Mouse (Mus musculus) bone marrow macrophage, adult 2 months (primary cell): ENCODE measurements around the gene 2210408I21Rik. TPM values are rescaled to one million over a fixed set of nuclear protein-coding genes. Genes with fewer than 3 reads are reported as not detected.

Source experiments
- H3K27ac ChIP-seq: 2 replicates; pipeline ENCODE4 v1.5.1; 2012; ENCODE audit warnings: low read depth, low read length; ENCODE audit not compliant: insufficient read depth
- H3K4me1 ChIP-seq: 2 replicates; pipeline ENCODE4 v1.6.1; 2012; ENCODE audit warnings: low read length; ENCODE audit not compliant: control insufficient read depth, insufficient read depth
- H3K4me3 ChIP-seq: 2 replicates; pipeline ENCODE4 v1.5.1; 2012; ENCODE audit warnings: mild to moderate bottlenecking, low read length, moderate library complexity; ENCODE audit not compliant: insufficient read depth
- CTCF ChIP-seq: IDR thresholded peaks from 2 replicates; pipeline ENCODE4 v1.5.1; 2012; ENCODE audit warnings: low read depth, mild to moderate bottlenecking, low read length, moderate library complexity
- POLR2A ChIP-seq: IDR thresholded peaks from 2 replicates; pipeline ENCODE4 v1.6.1; 2012; ENCODE audit warnings: mild to moderate bottlenecking, low read depth, low read length, borderline replicate concordance
- polyA plus RNA-seq: library from polyadenylated mRNA; stranded (reverse); fragments of >200 nt; gene quantifications from 2 replicates; pipeline ENCODE4 v1.2.4, GENCODE M21; 2012; ENCODE audit not compliant: missing spikeins, insufficient read depth, insufficient read length

Gene 2210408I21Rik
- polyA plus RNA-seq, 1 experiment = 2.8 TPM

DNA sequence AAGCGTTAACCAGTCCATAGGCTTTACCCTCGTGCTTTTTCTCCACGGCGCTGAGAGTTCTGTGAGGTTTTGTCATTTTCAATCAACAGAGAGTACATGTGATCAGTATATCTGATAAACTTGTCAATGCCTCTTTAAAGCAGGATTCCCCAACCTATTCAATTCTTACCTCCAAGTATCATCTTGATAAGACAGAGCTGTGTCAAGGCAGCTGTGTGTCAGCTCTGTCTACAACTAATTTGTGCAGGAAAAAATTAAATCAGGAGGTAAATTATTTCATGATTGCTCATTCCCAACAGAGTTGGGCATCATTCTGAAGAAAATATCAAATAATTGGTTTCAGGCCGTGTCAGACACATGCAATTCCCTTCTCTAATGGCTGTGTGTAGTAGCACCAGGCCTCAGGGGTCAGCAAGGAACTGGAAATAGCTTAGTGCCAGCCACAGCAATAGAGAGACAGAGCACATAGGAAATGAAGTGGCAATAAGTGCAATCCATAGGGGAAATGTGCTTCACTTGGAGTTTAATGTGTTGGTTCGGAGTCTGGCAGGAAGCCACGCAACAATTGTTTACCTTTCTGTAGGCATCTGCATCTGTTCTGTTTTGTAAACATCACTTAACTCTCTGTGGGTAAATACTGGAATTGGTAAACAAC is 73.6 kb downstream of the 2210408I21Rik start:
- TF ChIP-seq CTCF (no peak), POLR2A (no peak)
- Histone ChIP-seq H3K4me1 (no peaks in the 10 kb centered on the region), H3K4me3 (no peak overlapping the region), H3K27ac (no peak overlapping the region)

DNA sequence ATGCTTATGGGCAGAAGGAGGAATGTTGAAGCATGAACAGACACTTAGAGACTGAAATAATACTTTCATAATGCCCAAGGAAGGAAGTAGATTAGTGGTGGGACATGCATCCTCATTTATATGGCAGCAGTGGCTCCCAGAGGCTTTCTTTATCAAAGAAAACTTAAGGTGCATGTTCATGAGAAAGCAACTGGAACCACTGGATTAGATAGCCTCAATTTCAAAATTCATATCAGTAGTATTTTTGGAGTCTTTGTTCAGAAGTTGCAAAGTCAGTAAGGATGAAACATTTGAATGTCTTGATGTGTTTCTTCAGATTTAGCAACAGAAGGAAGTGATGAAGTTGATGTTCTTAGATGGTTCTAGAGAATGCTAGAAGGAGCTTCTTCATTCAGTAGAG is 77.9 kb downstream of the 2210408I21Rik start:
- Histone ChIP-seq H3K4me3 (no peak overlapping the region), H3K27ac (no peak overlapping the region), H3K4me1 (no peaks in the 10 kb centered on the region)
- TF ChIP-seq POLR2A (no peak), CTCF (no peak)

DNA sequence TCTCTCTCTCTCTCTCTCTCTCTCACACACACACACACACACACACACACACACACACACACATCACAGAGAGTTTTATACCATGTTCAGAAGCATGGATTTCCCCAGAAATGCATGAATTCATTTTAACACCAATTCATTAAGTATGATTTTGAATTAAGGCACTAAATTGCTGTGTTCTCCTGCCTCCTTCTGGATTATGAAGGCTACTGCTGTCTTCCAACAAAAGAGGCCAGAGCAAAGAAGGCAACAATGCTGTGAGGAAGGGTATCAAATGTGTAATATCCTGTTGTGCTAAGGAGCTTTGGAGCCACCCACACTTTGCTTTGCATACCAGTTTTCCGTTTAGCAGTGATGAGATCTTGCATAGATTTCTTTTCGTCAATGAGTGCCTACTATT is 80.1 kb downstream of the 2210408I21Rik start:
- Histone ChIP-seq H3K4me3 (no peak overlapping the region), H3K4me1 (no peaks in the 10 kb centered on the region), H3K27ac (no peak overlapping the region)
- TF ChIP-seq POLR2A (no peak), CTCF (no peak)

- TF ChIP-seq CTCF (no peak), POLR2A (no peak)
- Histone ChIP-seq H3K27ac (no peak overlapping the region), H3K4me3 (no peak overlapping the region), H3K4me1 (no peaks in the 10 kb centered on the region)
Measured at GRCm38 (mm10) chr13:77217672-77218280, 82.4 kb downstream of the 2210408I21Rik start.

DNA sequence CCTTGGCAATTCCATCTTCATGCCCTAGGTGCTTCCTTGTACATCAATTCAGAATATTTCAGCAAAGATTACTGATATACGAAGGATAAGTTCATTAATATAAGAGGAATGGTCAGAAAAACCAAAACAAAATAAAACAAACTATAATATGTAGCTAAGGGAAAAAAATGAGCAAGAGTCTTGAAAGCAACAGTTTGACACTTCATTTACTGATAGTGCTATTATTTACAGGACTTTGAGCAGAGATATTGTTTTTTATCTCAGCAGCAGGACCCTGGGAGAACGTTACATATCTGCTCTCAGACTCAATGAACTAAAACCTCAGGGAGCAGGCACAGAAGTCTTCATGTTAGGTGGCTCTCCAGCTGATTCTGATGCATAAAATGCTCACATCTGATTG is 85.7 kb downstream of the 2210408I21Rik start:
- Histone ChIP-seq H3K4me1 (no peaks in the 10 kb centered on the region), H3K27ac (no peak overlapping the region), H3K4me3 (no peak overlapping the region)
- no peak for TF ChIP-seq CTCF
- no peak for TF ChIP-seq POLR2A

- Histone ChIP-seq H3K4me1 (no peaks in the 10 kb centered on the region), H3K27ac (no peak overlapping the region), H3K4me3 (no peak overlapping the region)
- TF ChIP-seq CTCF (no peak), POLR2A (no peak)
Measured at GRCm38 (mm10) chr13:77256541-77256940, 121.2 kb downstream of the 2210408I21Rik start.

DNA sequence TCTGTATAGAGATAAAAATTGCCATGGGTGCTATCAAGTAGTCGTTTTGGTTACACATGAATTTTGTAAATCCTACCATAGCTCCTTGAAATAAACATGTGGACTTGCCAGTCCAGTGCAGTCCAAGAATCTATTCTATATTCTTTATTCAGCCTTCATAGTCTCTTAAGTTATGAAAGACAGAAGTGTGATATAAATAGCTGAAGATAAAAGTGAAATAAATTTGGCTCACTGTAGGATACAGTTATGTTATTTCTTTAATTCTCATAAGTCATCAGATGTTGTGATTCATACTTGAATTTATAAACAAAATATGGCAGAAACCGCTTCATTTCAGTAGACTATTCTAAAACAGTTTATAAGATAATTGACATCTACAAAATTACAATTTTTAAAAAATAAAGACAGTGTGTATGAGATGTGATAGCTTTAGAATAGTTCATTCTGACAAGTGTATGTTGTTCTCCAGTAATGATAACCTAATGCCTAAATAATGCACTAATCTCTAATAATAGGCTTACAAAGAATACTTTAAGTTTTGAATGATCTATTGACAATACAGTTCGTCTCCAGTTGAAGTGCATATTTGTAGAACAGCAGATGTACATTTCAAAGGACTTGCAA is 127.5 kb downstream of the 2210408I21Rik start:
- TF ChIP-seq CTCF (no peak), POLR2A (no peak)
- H3K27ac ChIP-seq = no peak overlapping the region
- H3K4me1 ChIP-seq = no peaks in the 10 kb centered on the region
- no peak overlapping the region for H3K4me3 ChIP-seq

- Histone ChIP-seq H3K4me3 (no peak overlapping the region), H3K4me1 (no peaks in the 10 kb centered on the region), H3K27ac (no peak overlapping the region)
- no peak for TF ChIP-seq POLR2A
- TF ChIP-seq CTCF = no peak
Measured at GRCm38 (mm10) chr13:77263400-77264179, 128.2 kb downstream of the 2210408I21Rik start.

GRCm38 (mm10) chr13:77264481-77264880 is 129.1 kb downstream of the 2210408I21Rik start:
- H3K27ac ChIP-seq = no peak overlapping the region
- TF ChIP-seq CTCF = no peak
- TF ChIP-seq POLR2A = no peak
- H3K4me3 ChIP-seq = no peak overlapping the region
- H3K4me1 ChIP-seq = no peaks in the 10 kb centered on the region
